Mouse (Mus musculus): Measurements from ENCODE around the gene Dip2c.

GRCm38 (mm10) chr13:9684153-9684923 is 408.0 kb downstream of the Dip2c start:
- TF ChIP-seq CTCF (IDR thresholded peaks at IDR 0.05 in 2 of 3, conservative IDR thresholded peaks at IDR 0.05 in 1 of 3; ENCODE audit: control insufficient read depth in 1 of 3, insufficient read depth in 1 of 3, low read depth in 2 of 3, low read length in 3 of 3, poor library complexity in 1 of 3, severe bottlenecking in 1 of 3) (no peak), JUND (IDR thresholded peaks at IDR 0.05; ENCODE audit: low read depth, low read length) (no peak), ETS1 (IDR thresholded peaks at IDR 0.05; ENCODE audit: low read depth, low read length) (no peak), MAX (IDR thresholded peaks at IDR 0.05; ENCODE audit: low read length) (no peak), ZC3H11A (IDR thresholded peaks at IDR 0.05; ENCODE audit: low read depth, low read length) (no peak), POLR2A (IDR thresholded peaks at IDR 0.05; ENCODE audit: control insufficient read depth in 1 of 2, insufficient read depth in 1 of 2, low read depth in 1 of 2, low read length in 2 of 2, poor library complexity in 1 of 2) (no peak), E2F4 (IDR thresholded peaks at IDR 0.05; ENCODE audit: borderline replicate concordance, low read depth, low read length) (no peak), MAFK (IDR thresholded peaks at IDR 0.05; ENCODE audit: borderline replicate concordance, low read depth, low read length) (no peak), POLR2AphosphoS2 (IDR thresholded peaks at IDR 0.05; ENCODE audit: low read length) (no peak), RAD21 (IDR thresholded peaks at IDR 0.05; ENCODE audit: low read depth, low read length) (no peak), ZKSCAN1 (IDR thresholded peaks at IDR 0.05; ENCODE audit: low read depth, low read length) (no peak), MAZ (IDR thresholded peaks at IDR 0.05; ENCODE audit: low read depth, low read length) (no peak), ZMIZ1 (IDR thresholded peaks at IDR 0.05; ENCODE audit: low read depth, low read length) (no peak), MXI1 (IDR thresholded peaks at IDR 0.05; ENCODE audit: low read depth, low read length) (no peak)
